Mouse (Mus musculus): ENCODE results near the gene Slc5a11. TPM values are rescaled to one million over a fixed set of nuclear protein-coding genes. Genes with fewer than 3 reads are reported as not detected.

Slc5a11 gene
- polyA plus RNA-seq, 1 experiment = 0.50 TPM

GRCm38 (mm10) chr7:123289176-123289575, 74.6 kb downstream of the Slc5a11 start:
- no peak overlapping the region for H3K27ac ChIP-seq (ENCODE audit: insufficient read depth, low read length)
- H3K4me1 ChIP-seq (ENCODE audit: control insufficient read depth, insufficient read depth, low read length) = peaks cover 3% of the 10 kb centered on the region
- H3K4me3 ChIP-seq (ENCODE audit: insufficient read depth, low read length) = no peak overlapping the region
- TF ChIP-seq CTCF (IDR thresholded peaks at IDR 0.05; ENCODE audit: extremely low read depth, insufficient read depth, low read length) (no peak), POLR2A (IDR thresholded peaks at IDR 0.05; ENCODE audit: extremely low read depth, insufficient read depth, low read length) (no peak)

DNA sequence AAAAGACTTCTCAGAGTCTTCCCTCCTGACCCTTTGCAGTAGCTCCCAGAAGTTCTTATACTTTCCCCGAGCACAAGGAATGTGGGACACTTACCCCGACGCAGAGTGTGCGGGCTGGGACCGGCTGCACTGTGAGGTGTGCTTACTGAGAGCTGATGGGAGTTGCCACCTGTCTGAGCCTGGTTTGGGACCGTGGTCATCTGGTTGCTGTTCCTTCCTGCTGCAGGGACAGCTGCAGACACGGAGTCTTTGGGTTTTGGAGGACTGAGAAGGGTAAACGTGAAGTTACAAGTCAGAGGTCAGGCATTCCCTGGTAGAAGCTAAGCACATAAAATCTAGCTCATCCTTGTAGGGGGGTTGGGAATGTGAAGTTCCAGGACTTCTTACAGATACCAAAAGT, 77.4 kb downstream of the Slc5a11 start:
- TF ChIP-seq CTCF (IDR thresholded peaks at IDR 0.05; ENCODE audit: extremely low read depth, insufficient read depth, low read length) (no peak), POLR2A (IDR thresholded peaks at IDR 0.05; ENCODE audit: extremely low read depth, insufficient read depth, low read length) (no peak)
- no peak overlapping the region for H3K27ac ChIP-seq (ENCODE audit: insufficient read depth, low read length)
- peaks cover 1% of the 10 kb centered on the region; the same call in 1 of the 2 replicates for H3K4me1 ChIP-seq (ENCODE audit: control insufficient read depth, insufficient read depth, low read length)
- no peak overlapping the region for H3K4me3 ChIP-seq (ENCODE audit: insufficient read depth, low read length)

- peaks cover 4% of the 10 kb centered on the region for H3K4me1 ChIP-seq (ENCODE audit: control insufficient read depth, insufficient read depth, low read length)
- H3K27ac ChIP-seq (ENCODE audit: insufficient read depth, low read length) = no peak overlapping the region
- H3K4me3 ChIP-seq (ENCODE audit: insufficient read depth, low read length) = no peak overlapping the region
- no peak for TF ChIP-seq POLR2A (IDR thresholded peaks at IDR 0.05; ENCODE audit: extremely low read depth, insufficient read depth, low read length)
- no peak for TF ChIP-seq CTCF (IDR thresholded peaks at IDR 0.05; ENCODE audit: extremely low read depth, insufficient read depth, low read length)
Observed at GRCm38 (mm10) chr7:123293898-123294297, 79.3 kb downstream of the Slc5a11 start.

DNA sequence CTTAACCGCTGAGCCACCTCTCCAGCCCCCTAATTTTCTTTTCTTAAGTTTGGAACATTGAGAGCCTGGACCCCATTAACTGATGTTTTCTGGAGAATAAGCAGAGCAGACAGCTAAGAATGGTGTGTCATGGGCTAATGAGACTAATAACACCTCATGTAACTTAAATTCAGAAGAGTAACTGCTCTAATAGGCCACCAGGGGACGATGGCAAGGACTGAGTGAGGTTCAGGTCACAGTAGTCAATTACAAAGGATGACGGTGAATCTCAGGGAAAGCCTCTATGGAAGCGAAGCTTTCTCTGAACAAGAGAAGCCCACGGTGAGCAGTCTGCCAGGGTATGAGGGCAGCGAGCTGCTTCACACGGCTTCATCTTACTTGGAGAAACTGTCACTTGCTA, 80.8 kb downstream of the Slc5a11 start:
- Histone ChIP-seq H3K4me3 (ENCODE audit: insufficient read depth, low read length) (no peak overlapping the region), H3K27ac (ENCODE audit: insufficient read depth, low read length) (no peak overlapping the region), H3K4me1 (ENCODE audit: control insufficient read depth, insufficient read depth, low read length) (peaks cover 4% of the 10 kb centered on the region)
- TF ChIP-seq POLR2A (IDR thresholded peaks at IDR 0.05; ENCODE audit: extremely low read depth, insufficient read depth, low read length) (no peak), CTCF (IDR thresholded peaks at IDR 0.05; ENCODE audit: extremely low read depth, insufficient read depth, low read length) (no peak)

DNA sequence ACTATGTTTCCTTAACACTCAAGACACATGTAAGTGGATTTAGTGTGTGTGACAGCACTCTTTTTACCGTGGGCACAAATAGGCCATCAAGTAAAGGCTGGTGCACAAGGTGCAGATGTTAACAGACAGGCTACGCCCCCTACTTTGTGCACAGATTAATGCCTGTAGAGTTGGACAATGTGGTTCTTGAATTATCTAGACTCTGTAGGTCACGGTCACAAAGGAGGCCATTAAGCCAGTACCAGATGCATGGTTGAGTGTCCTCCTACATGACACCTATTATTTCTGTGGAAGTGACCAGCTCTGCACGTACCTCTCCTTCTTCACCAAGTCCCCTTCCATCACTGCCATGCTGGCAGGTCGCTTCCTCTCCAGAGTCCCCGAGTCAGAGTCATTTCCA, 81.5 kb downstream of the Slc5a11 start:
- H3K4me3 ChIP-seq (ENCODE audit: insufficient read depth, low read length) = no peak overlapping the region
- TF ChIP-seq POLR2A (IDR thresholded peaks at IDR 0.05; ENCODE audit: extremely low read depth, insufficient read depth, low read length) (no peak), CTCF (IDR thresholded peaks at IDR 0.05; ENCODE audit: extremely low read depth, insufficient read depth, low read length) (no peak)

GRCm38 (mm10) chr7:123298225-123298624, 83.6 kb downstream of the Slc5a11 start:
- no peak overlapping the region for H3K27ac ChIP-seq (ENCODE audit: insufficient read depth, low read length)
- H3K4me1 ChIP-seq (ENCODE audit: control insufficient read depth, insufficient read depth, low read length) = peaks cover 4% of the 10 kb centered on the region
- no peak overlapping the region for H3K4me3 ChIP-seq (ENCODE audit: insufficient read depth, low read length)
- TF ChIP-seq CTCF (IDR thresholded peaks at IDR 0.05; ENCODE audit: extremely low read depth, insufficient read depth, low read length) (no peak), POLR2A (IDR thresholded peaks at IDR 0.05; ENCODE audit: extremely low read depth, insufficient read depth, low read length) (no peak)

More for the DNA sequence above, 81.5 kb downstream of the Slc5a11 start:
- Histone ChIP-seq H3K27ac (ENCODE audit: insufficient read depth, low read length) (no peak overlapping the region), H3K4me1 (ENCODE audit: control insufficient read depth, insufficient read depth, low read length) (peaks cover 4% of the 10 kb centered on the region)

- no peak for TF ChIP-seq CTCF (IDR thresholded peaks at IDR 0.05; ENCODE audit: extremely low read depth, insufficient read depth, low read length)
- TF ChIP-seq POLR2A (IDR thresholded peaks at IDR 0.05; ENCODE audit: extremely low read depth, insufficient read depth, low read length) = no peak
- Histone ChIP-seq H3K4me1 (ENCODE audit: control insufficient read depth, insufficient read depth, low read length) (peaks cover 3% of the 10 kb centered on the region; the same call in 1 of the 2 replicates), H3K4me3 (ENCODE audit: insufficient read depth, low read length) (no peak overlapping the region), H3K27ac (ENCODE audit: insufficient read depth, low read length) (no peak overlapping the region)
Observed at GRCm38 (mm10) chr7:123300258-123300657, 85.7 kb downstream of the Slc5a11 start.

- Histone ChIP-seq H3K4me1 (ENCODE audit: control insufficient read depth, insufficient read depth, low read length) (no peaks in the 10 kb centered on the region), H3K27ac (ENCODE audit: insufficient read depth, low read length) (no peak overlapping the region), H3K4me3 (ENCODE audit: insufficient read depth, low read length) (no peak overlapping the region)
- TF ChIP-seq POLR2A (IDR thresholded peaks at IDR 0.05; ENCODE audit: extremely low read depth, insufficient read depth, low read length) (no peak), CTCF (IDR thresholded peaks at IDR 0.05; ENCODE audit: extremely low read depth, insufficient read depth, low read length) (no peak)
Observed at GRCm38 (mm10) chr7:123305397-123305796, 90.8 kb downstream of the Slc5a11 start.

DNA sequence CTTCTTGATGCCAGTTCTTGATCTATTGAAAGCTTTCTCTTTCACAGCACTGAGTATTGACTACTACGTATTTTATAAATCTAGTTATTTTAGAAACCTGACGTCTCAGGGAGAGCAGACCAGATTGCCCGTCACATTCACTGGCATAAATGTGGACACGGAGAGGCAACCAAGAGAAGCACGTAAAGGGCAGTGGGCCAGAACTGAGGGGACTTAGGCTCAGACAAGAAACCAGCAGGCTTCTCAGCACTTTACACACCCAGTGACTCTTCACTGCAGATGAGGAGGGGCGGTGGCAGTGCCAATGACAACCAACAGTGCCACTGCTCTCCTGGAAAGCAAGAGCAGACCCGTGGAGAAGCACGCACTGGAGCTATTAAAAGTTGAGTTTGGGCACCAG, 92.7 kb downstream of the Slc5a11 start:
- H3K4me1 ChIP-seq (ENCODE audit: control insufficient read depth, insufficient read depth, low read length) = no peaks in the 10 kb centered on the region
- no peak overlapping the region for H3K4me3 ChIP-seq (ENCODE audit: insufficient read depth, low read length)
- no peak overlapping the region for H3K27ac ChIP-seq (ENCODE audit: insufficient read depth, low read length)
- TF ChIP-seq POLR2A (IDR thresholded peaks at IDR 0.05; ENCODE audit: extremely low read depth, insufficient read depth, low read length) (no peak), CTCF (IDR thresholded peaks at IDR 0.05; ENCODE audit: extremely low read depth, insufficient read depth, low read length) (no peak)

DNA sequence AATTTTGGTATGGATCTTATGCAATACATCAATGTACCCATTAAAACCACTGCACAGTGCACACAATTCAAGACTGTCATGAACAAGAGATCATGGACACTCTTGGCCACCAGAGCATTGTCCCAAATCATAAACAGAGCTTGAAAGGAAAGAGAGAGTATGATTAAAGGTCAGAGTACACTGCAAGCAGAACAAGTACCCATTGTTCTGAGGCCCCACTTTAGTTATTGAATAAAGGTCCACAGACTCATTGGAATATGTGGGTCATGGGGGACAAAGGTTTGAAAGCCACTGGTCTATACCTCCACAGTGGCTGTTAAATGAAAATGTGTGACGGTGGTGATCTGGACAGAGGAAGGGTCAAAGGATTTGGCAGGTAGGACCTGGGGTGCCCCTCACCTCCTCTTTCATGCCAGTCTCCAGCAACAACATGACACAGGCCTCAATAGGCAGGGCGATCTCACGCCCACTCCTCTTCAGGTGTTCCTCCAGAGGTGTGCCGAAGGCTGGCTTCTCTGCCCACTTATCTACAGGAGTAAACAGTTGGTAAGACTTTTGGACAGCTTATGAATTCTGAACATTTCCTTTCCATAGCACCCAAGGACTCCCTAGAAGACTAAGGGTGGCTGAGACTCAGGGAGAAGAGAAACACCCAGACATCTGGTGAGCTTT, 93.4 kb downstream of the Slc5a11 start:
- H3K27ac ChIP-seq (ENCODE audit: insufficient read depth, low read length) = no peak overlapping the region
- H3K4me3 ChIP-seq (ENCODE audit: insufficient read depth, low read length) = no peak overlapping the region
- TF ChIP-seq POLR2A (IDR thresholded peaks at IDR 0.05; ENCODE audit: extremely low read depth, insufficient read depth, low read length) (no peak), CTCF (IDR thresholded peaks at IDR 0.05; ENCODE audit: extremely low read depth, insufficient read depth, low read length) (no peak)
- no peaks in the 10 kb centered on the region for H3K4me1 ChIP-seq (ENCODE audit: control insufficient read depth, insufficient read depth, low read length)

Measured in cortical plate, adult 2 months (tissue).